Mouse (Mus musculus): ENCODE results near the gene Olfr521.
"Not testable (repeated sequence)": the region's sequence is repeated elsewhere in the genome, so short reads cannot be mapped to it uniquely, and the experiment has no call there.

Gene Olfr521

DNA sequence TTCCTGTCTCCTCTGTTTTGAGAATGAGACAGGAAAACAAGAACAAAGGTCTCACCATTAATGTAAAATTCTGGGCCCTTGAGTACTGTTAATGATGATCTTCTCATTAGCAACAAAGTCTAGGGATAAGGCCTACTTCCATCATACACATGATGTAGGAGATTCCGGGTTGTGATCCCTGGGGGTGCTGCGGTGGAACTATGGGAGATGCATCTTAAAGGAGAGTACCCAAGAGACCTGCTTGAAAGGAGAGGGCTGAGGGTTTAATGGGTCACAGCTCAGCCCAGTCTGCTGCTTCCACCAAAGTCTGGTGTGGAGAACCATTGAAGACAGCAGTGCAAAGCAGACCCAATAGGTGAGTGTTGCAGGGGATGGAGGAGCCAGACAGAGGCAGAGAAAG, at the start of gene Olfr521:
Gene Olfr521, plus strand, starts transcription at position 301 of the 400 bp plus-strand sequence.
- DNase-seq = no peak

- DNase-seq = no peak
Measured at GRCm38 (mm10) chr7:99716536-99716935, 46.8 kb upstream of the Olfr521 start.

DNA sequence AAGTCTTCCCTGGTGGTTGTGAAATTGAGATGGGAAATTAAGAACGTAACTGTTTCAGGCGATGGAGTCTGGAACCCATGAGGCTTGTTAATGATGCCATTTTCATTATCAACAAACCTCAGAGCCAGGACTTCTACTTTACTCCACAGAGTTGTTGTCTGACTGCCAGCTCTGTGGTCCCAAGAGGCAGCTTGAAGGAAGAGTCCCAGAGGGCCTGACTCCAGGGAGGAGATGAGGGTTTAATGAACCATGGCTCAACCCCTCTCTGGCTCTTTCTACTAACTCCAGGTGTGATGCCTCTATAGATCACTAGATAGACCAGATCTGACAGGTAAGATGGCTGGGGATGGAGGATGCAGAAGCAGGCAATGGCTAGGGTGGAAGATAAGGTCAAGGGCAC, 33.3 kb upstream of the Olfr521 start, which contains the start of gene Olfr520:
Gene Olfr520, plus strand, starts transcription at position 301 of the 400 bp plus-strand sequence.
- DNase-seq = no peak

GRCm38 (mm10) chr7:99734612-99735011, 28.7 kb upstream of the Olfr521 start:
- no peak for DNase-seq

- not testable (repeated sequence) for DNase-seq
Measured at GRCm38 (mm10) chr7:99735491-99735890, 27.8 kb upstream of the Olfr521 start.

GRCm38 (mm10) chr7:99739276-99739675, 24.0 kb upstream of the Olfr521 start:
- no peak for DNase-seq

DNA sequence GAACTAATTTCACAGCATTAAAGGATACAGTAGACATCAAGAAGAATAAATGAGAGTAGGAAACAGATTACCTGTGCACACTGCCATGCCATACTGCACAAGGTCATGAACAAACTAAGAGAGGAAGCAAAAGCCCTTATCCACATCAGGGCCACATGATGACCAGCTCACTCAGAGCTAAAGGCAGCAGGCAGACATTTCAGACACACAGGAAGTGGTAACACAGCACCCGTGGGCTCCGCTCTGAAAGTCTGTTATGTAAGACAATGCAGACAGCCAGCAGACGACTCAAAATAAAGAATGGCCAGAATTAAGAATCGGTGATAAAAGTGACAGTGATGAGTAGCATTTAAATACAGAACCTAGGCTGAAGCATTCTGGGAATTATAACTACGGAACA, 18.1 kb downstream of the Olfr521 start:
- DNase-seq = no peak

DNA sequence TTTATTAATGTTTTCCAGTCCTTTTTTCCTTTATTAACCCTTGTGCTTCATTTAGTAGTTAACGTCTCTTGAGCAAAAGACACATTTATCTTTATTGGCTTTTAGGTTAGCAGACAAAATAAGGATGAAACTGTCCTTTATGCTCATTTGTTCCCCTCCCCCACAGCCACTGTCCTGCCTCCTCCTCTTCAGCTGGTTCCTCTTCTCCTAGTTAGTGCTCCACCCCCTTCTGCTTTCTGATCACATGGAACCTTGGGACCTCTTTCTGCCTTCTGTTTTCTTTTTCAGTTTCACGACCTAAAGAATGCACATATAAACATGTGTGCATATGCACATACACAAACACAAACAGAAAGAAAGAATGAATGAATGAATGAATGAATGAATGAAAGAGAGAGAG, 18.6 kb downstream of the Olfr521 start:
- no peak for DNase-seq

- DNase-seq = no peak
Measured at GRCm38 (mm10) chr7:99783421-99783820, 20.1 kb downstream of the Olfr521 start.

- DNase-seq = no peak
Measured at GRCm38 (mm10) chr7:99785553-99785952, 22.2 kb downstream of the Olfr521 start.

DNA sequence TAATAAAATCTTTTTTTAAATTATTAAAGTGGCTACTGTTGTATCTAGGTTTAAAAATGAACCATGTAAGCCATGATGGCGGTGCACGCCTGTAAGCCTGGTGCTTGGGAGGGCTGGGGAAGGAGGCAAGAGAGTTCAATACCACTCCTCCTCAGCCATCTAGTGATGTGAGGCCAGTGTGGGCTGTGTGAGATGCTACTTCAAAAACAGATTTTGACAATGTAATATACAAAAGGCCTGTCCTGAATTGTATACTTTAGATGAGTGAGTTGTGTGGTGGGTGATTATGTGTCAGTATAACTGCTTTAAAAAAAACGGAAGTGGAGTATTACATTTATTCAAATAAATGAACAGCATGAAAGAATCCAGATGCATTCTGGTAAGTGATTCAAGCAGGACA, 23.5 kb downstream of the Olfr521 start:
- DNase-seq = no peak

- no peak for DNase-seq
Measured at GRCm38 (mm10) chr7:99787935-99788334, 24.6 kb downstream of the Olfr521 start.

GRCm38 (mm10) chr7:99788563-99788962, 25.3 kb downstream of the Olfr521 start:
- DNase-seq = no peak

- no peak for DNase-seq
Measured at GRCm38 (mm10) chr7:99790816-99791215, 27.5 kb downstream of the Olfr521 start.

DNA sequence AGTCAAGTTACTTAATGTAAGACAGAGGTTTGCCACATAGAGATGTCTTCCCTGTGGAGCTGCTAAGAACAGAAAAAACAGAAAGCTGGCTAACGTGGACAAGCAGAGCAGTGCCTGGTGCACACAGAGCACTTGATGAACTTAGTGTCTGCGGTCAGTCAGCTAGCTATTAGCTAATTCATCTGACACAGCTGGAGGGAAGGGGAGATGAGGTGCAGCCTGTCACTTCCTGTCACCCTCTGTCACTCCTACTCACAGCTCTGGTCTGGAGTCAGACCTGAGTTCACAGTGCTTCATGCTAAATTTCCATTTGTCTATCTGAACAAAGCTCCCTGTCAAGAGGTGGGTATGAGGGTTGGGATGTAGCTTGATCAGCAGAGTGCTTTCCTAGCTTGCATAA, 30.8 kb downstream of the Olfr521 start:
- no peak for DNase-seq

DNA sequence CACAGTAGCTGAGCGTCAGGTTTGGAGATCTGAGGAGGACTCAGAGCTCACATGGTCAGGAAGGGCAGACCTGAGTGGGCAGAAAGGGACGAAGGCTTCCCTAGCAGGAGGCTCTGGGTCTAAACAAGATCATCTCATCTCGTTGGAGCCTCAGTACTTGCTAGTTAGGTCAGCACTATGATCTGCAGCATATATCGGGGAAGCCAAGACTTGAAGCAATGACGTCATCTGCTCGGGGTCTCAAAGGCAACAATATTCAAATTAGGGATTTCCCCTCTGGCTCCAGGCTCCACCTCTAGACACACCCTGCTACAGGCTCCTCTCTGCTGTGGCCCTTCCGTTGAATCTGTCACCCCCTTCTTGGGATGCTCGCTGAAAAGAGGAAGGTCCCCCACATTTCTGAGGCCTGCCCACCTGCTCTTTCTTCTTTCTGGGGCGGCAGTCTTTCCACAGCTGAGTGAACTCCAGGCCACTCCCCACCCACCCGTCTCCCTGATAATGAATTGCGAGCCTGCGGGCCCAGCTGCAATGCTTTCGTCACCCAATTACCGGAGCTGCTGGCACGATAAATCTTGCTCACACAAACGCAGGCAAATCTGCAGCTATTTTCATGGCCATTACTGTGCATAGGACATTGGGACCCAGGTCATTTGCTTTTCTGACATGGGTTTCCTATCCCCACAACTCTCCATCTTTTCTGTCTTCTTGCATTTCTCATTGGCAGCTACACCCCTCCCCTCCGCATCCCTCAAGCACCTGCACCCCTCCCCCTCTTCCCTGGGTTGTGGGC, 32.1 kb downstream of the Olfr521 start:
- no peak for DNase-seq

DNA sequence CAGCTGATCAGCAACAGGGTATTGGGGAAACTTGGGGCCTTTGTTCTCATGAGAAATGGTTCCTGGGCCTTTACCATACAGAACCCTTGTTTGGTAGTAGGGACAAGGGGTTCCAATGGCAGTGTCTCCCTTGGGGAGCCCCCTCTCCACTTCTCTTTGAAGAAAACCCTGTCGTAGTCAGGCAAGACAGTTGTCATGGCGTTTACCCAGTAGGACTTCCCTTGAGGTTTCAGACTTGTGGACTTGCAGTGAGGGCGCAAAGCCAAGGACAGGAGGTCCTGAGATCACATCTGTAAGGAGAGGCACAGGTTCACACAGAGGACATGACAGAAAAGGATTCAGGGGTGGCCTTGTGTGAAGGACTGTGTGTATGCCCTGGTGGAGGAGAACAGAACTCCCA, 33.2 kb downstream of the Olfr521 start:
- DNase-seq = no peak

GRCm38 (mm10) chr7:99797261-99797660, 34.0 kb downstream of the Olfr521 start:
- DNase-seq = no peak

DNA sequence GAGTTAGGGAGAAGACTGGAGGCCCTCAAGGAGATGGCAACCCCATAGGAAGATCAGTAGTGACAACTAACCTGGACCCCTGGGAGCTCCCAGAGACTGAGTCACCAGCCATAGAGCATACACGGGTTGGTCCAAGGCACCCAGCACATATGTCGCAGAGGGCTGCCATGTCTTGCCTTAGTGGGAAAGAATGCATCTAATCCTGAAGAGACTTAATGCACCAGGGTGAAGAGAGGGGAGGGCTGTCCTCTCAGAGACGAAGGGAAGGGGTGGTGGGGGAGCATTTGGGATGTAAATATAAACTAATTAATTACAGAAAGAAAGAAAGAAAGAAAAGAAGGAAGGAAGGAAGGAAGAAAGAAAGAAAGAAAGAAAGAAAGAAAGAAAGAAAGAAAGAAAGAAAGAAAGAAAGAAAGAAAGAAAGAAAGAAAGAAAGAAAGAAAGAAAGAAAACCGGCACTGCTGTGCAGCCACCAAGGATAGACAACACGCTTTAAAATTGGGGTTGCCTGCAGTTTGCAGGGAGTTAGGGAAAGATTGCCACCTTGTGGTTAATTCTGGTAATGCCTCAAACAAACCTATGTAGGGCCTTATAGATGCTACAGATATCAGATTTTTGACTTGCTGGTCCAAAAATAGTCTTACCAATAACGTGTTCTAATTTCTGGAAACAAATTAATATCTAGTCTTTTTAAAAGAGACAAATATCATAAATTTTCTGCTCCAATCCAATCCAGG, 34.8 kb downstream of the Olfr521 start:
- peak; percentile 23 to 77 for DNase-seq

DNA sequence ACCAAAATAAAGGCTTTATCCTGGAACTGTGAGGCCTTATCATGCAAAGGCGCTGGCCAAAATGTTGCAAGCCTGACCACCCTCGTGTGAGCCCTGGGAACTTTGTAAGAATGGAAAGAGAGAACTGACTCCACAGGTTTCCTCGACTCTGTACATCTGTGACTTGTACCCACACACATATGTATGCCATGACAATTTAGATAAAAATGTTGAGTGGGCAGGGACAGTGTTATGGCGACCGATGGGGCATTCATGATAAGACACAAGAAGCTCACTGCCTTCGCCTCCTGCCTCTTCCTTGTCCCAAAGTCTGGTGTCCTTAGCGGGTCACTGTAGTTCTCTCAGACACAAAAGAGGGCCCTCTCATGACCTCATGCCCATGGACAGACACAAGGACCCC, 35.8 kb downstream of the Olfr521 start:
- DNase-seq = no peak

GRCm38 (mm10) chr7:99803535-99803934, 40.2 kb downstream of the Olfr521 start:
- DNase-seq = no peak

- not testable (repeated sequence) for DNase-seq
Measured at GRCm38 (mm10) chr7:99804033-99804432, 40.7 kb downstream of the Olfr521 start.

- DNase-seq = no peak
Measured at GRCm38 (mm10) chr7:99805340-99805739, 42.0 kb downstream of the Olfr521 start.

DNA sequence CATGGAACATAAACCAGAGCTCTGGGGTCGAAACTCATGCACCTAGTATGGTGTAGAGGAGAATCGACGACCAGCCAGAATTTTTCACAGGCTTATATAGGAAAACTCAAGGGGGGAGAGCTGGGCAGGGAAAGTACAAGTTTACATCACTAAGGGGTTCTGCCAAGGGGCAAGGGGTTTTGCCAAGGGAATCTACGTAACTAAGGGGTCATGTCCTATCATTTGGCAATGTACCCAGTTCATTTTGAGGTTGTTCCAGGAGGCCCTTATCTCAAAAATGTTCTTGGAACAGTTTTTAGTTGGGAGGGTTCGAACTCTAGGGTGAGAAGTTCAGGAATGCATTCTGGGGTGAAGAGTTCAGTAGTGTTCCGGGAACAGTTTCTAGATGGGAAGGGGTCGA, 43.7 kb downstream of the Olfr521 start:
- DNase-seq = not testable (repeated sequence)

Measured in cerebellum, postnatal 36 days (tissue).